Mouse (Mus musculus) neural tube, postnatal 0 days (tissue): ENCODE measurements around the gene Tas2r120. TPM values are rescaled to one million over a fixed set of nuclear protein-coding genes. Genes with fewer than 3 reads are reported as not detected.

Experiments used
- polyA plus RNA-seq: library from polyadenylated mRNA; unstranded; fragments of >200 nt; fragmentation: Nextera tagmentation; extraction: Ambion mirVana; gene quantifications from 2 replicates; pipeline ENCODE4 v1.2.1, GENCODE M21; 2015

The Tas2r120 gene
- not detected in 2 replicates for polyA plus RNA-seq

DNA sequence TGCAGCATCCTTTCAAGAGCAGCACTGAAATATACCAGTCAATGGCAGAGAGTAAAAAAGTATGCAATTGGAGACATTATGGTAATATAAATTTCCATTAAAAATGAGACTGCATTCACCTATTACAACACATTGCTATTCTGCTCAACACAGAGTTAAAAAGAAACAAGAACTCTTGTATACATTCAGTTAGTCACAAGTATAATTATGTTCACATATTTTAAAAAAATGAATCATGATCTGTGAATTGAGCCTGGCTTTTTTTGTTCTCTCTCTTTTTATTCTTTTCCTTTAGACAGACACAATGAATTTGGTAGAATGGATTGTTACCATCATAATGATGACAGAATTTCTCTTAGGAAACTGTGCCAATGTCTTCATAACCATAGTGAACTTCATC lies at the start of gene Tas2r120:
Tas2r120 (plus strand) TSS at position 301 of the 400 bp plus-strand sequence.

DNA sequence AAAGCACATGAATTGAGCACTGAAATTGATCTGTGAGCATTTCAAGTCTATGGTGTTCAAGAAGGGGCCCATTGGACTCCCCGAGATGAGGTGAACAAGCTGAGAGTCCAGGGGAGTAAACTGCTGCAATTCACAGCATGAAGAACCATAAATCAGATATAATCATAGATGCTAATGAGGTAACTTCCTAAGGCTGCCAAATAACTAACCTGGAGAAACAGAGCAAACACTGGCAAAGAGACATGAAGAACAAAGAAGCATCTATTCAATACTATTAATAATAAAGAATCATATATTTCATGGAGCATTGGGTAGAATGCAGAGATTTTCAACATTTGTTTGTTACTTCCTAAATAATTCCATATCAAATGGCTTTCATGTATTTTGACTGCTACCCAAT lies 5.3 kb upstream of the Tas2r120 start, which contains the start of gene A630073D07Rik:
A630073D07Rik (minus strand) TSS at position 101 of the 400 bp plus-strand sequence.

DNA sequence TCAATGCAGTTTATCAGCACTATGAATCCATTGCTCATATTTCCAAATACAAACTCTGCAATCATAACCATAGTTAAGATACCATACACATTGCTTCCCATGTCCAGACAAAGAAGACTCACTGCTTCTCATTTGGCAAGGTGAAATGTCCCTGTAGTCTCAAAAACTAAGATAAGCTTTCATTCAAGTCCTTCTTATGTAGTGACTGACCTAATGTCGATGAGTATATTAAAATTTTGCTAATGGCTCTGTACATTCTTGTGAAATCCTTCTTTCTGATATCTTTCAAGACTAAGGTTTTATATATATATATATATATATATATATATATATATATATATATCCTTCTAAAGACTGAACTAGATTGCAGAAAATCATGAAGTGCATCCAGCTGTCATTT lies 44.2 kb downstream of the Tas2r120 start, which contains the start of gene Tas2r121:
Tas2r121 (minus strand) TSS at position 101 of the 400 bp plus-strand sequence.

Other genes starting within 250 kb of the Tas2r120 start
- gene Prh1, start 87.1 kb upstream of the Tas2r120 start, polyA plus RNA-seq: not detected in 2 replicates
- not detected in 2 replicates for gene Prp2, start 61.0 kb upstream of the Tas2r120 start, polyA plus RNA-seq
- not detected in 2 replicates for gene A630073D07Rik, start 5.4 kb upstream of the Tas2r120 start, polyA plus RNA-seq
- not detected in 2 replicates for gene Tas2r121, start 44.1 kb downstream of the Tas2r120 start, polyA plus RNA-seq
- not detected in 2 replicates for gene Tas2r122, start 55.0 kb downstream of the Tas2r120 start, polyA plus RNA-seq
- not detected in 2 replicates for gene Tas2r115, start 81.1 kb downstream of the Tas2r120 start, polyA plus RNA-seq
- not detected in 2 replicates for gene Tas2r124, start 97.8 kb downstream of the Tas2r120 start, polyA plus RNA-seq
- not detected in 2 replicates for gene Tas2r102, start 105.2 kb downstream of the Tas2r120 start, polyA plus RNA-seq
- gene Tas2r136, start 121.2 kb downstream of the Tas2r120 start, polyA plus RNA-seq: not detected in 2 replicates
- not detected in 2 replicates for gene Tas2r117, start 145.9 kb downstream of the Tas2r120 start, polyA plus RNA-seq
- gene Tas2r123, start 190.2 kb downstream of the Tas2r120 start, polyA plus RNA-seq: not detected in 2 replicates
- gene Tas2r116, start 198.5 kb downstream of the Tas2r120 start, polyA plus RNA-seq: not detected in 2 replicates
- not detected in 2 replicates for gene Tas2r110, start 211.1 kb downstream of the Tas2r120 start, polyA plus RNA-seq
- not detected in 2 replicates for gene Tas2r113, start 236.1 kb downstream of the Tas2r120 start, polyA plus RNA-seq